Mouse (Mus musculus) liver, adult 2 months (tissue): ENCODE data around the gene Clptm1l.

ENCODE experiments used
- CTCF ChIP-seq: fragments of 200-500 bp; IDR thresholded peaks from 2 replicates; pipeline ENCODE4 v1.5.1; 2011; ENCODE audit warnings: low read depth, low read length, control low read depth
- POLR2A ChIP-seq: fragments of 200-500 bp; IDR thresholded peaks from 2 replicates; pipeline ENCODE4 v1.6.1; 2011; ENCODE audit warnings: low read length, control low read depth; ENCODE audit not compliant: insufficient read depth; ENCODE audit errors: extremely low read depth

DNA sequence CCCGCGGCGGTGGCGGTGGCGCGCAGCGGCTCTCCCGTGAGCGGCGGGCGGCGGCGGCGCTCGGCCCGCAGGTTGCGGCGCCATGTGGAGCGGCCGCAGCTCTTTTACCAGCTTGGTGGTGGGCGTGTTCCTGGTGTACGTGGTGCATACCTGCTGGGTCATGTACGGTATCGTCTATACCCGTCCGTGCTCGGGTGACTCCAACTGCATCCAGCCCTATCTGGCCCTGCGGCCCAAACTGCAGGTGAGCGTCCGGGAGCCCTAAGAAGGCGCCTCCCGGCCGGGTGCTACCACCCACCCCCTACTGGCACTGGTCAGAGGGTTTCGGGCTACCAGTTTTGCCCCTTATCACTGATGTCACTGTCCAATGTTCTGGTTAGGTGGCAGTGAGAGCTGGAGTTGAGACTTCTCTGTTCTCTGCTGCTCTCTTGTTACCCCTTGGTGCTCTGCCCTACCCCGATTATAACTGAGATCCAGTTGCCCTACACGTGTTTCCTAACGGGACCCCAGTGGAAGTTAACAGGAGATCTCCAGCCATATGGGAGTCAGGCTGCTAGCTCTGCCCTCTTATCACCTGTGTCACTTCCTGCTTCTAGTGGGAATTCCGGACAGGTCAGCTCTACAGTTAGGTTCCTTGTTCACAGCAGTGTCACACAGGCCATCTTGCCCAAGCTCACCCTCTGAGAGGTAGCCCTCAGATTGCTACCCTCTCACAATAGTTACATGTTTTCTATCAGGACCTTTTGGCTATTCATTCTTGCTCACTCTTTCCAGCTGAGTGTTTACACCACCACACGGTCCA lies 551 bp downstream of the Clptm1l start:
- TF ChIP-seq CTCF (no peak), POLR2A (no peak)
